14 mouse cellular contexts compared by ENCODE assay signal in genomic region chr10:75707901-75708632, GRCm38 (mm10). TPM values are rescaled to one million over a fixed set of nuclear protein-coding genes. Genes with fewer than 3 reads are reported as not detected.
DNase-seq lines count a peak whose midpoint lies in the region; ATAC-seq lines count a peak whose summit lies in the region.
"Had no signal": no experiment of that assay in that cellular context is flagged by ENCODE, and none has a peak within 500 bp of the region (broad histone marks: within the 10 kb centered on the region; RNA-seq: fewer than 3 reads in every experiment).

No protein-coding gene starts in this region.

- H3K9me3 ChIP-seq in hindbrain, embryonic 12.5 days (replicated peaks): no peaks in the 10 kb centered on the region
- H3K9me3 ChIP-seq in hindbrain, embryonic 11.5 days (ENCODE audit: control insufficient read depth, low read length): no peaks in the 10 kb centered on the region
- no peaks in the 10 kb centered on the region for H3K9me3 ChIP-seq in liver, embryonic 15.5 days (replicated peaks)
- H3K9me3 ChIP-seq: limb, embryonic 13.5 days; lung, embryonic 15.5 days had no signal

- WGBS in hindbrain, embryonic 12.5 days: 83% methylated on average over 3 of the region's 3 CpGs
- 91% methylated on average over 3 of the region's 3 CpGs for WGBS in hindbrain, embryonic 11.5 days
- 83% methylated on average over 3 of the region's 3 CpGs for WGBS in liver, embryonic 15.5 days (ENCODE audit: insufficient replicate concordance)

- no peak overlapping the region for H3K27ac ChIP-seq in hindbrain, embryonic 12.5 days
- H3K27ac ChIP-seq in hindbrain, embryonic 11.5 days (ENCODE audit: low read depth, low read length): no peak overlapping the region
- peak overlapping the region; percentile 96 for H3K27ac ChIP-seq in liver, embryonic 15.5 days (replicated peaks)
- H3K27ac ChIP-seq: hindbrain, embryonic 14.5 days; limb, embryonic 13.5 days; lung, embryonic 15.5 days; stomach, postnatal 0 days had no signal

- no peak overlapping the region for H3K4me3 ChIP-seq in hindbrain, embryonic 12.5 days
- no peak overlapping the region for H3K4me3 ChIP-seq in hindbrain, embryonic 11.5 days (ENCODE audit: low read depth, low read length)
- no peak overlapping the region for H3K4me3 ChIP-seq in liver, embryonic 15.5 days (replicated peaks)
- H3K4me3 ChIP-seq: limb, embryonic 13.5 days; lung, embryonic 15.5 days had no signal

- no peak for DNase-seq in hindbrain, embryonic 11.5 days (ENCODE audit: low spot score)
- DNase-seq in lung, postnatal 36 days: peak; percentile 6
- no peak for DNase-seq in lung, postnatal 14 days
- peak; percentile 57 for DNase-seq in fibroblast of lung, adult 2 months (ENCODE audit: low read depth)
- no peak for DNase-seq in ovary, postnatal 10 days (ENCODE audit: low spot score)
- DNase-seq: adrenal gland, adult 2 months; B cell, adult 2 months; gastrocnemius, postnatal 10 days had no signal

- 0 out of 2 replicates have a peak, but pooled peaks cover 3% of the 10 kb centered on the region for H3K4me1 ChIP-seq in hindbrain, embryonic 12.5 days
- H3K4me1 ChIP-seq in hindbrain, embryonic 11.5 days (replicated peaks; ENCODE audit: control insufficient read depth, insufficient read depth, low read length): no peaks in the 10 kb centered on the region
- H3K4me1 ChIP-seq in liver, embryonic 15.5 days (replicated peaks): peaks cover 54% of the 10 kb centered on the region

- peaks cover 64% of the 10 kb centered on the region for H3K36me3 ChIP-seq in hindbrain, embryonic 12.5 days
- no peaks in the 10 kb centered on the region for H3K36me3 ChIP-seq in hindbrain, embryonic 11.5 days (ENCODE audit: control insufficient read depth, insufficient read depth, low read length)
- H3K36me3 ChIP-seq in liver, embryonic 15.5 days (replicated peaks): peaks cover 77% of the 10 kb centered on the region

- H3K27me3 ChIP-seq in hindbrain, embryonic 12.5 days: no peaks in the 10 kb centered on the region
- H3K27me3 ChIP-seq in hindbrain, embryonic 11.5 days (ENCODE audit: control insufficient read depth, insufficient read depth, low read length): no peaks in the 10 kb centered on the region
- no peaks in the 10 kb centered on the region for H3K27me3 ChIP-seq in liver, embryonic 15.5 days
- H3K27me3 ChIP-seq: limb, embryonic 13.5 days; lung, embryonic 15.5 days had no signal

- ATAC-seq in hindbrain, embryonic 12.5 days (ENCODE audit: low FRiP score): peak; percentile 4; the same call in 1 of the 2 replicates
- no peak for ATAC-seq in hindbrain, embryonic 11.5 days (ENCODE audit: low FRiP score)
- ATAC-seq in liver, embryonic 15.5 days (ENCODE audit: insufficient read depth): no peak

- no peak overlapping the region for H3K9ac ChIP-seq in hindbrain, embryonic 12.5 days
- no peak overlapping the region for H3K9ac ChIP-seq in hindbrain, embryonic 11.5 days (ENCODE audit: low read depth, low read length)
- H3K9ac ChIP-seq in liver, embryonic 15.5 days: no peak overlapping the region
- H3K9ac ChIP-seq: hindbrain, embryonic 14.5 days; limb, embryonic 13.5 days; lung, embryonic 15.5 days had no signal

- no peak overlapping the region for H3K4me2 ChIP-seq in hindbrain, embryonic 12.5 days (replicated peaks)
- no peak overlapping the region for H3K4me2 ChIP-seq in hindbrain, embryonic 11.5 days (replicated peaks; ENCODE audit: low read depth, low read length)
- no peak overlapping the region for H3K4me2 ChIP-seq in liver, embryonic 15.5 days
- H3K4me2 ChIP-seq: hindbrain, embryonic 14.5 days; limb, embryonic 13.5 days; lung, embryonic 15.5 days had no signal

RNA-seq across cellular contexts. Expression of gene Cabin1, which starts 56.1 kb away (rescaled TPM):
- polyA plus RNA-seq in hindbrain, embryonic 12.5 days (2016; fragmentation: Nextera tagmentation; extraction: Ambion mirVana): 44.1 and 48.7 TPM in 2 replicates
- polyA plus RNA-seq in hindbrain, embryonic 11.5 days (2014; fragmentation: Nextera tagmentation; extraction: Ambion mirVana): 34.8 and 40.9 TPM in 2 replicates
- polyA plus RNA-seq in liver, embryonic 15.5 days (2015; fragmentation: Nextera tagmentation; extraction: Ambion mirVana): 14.3 and 14.7 TPM in 2 replicates

Comparison
In these comparisons a context has a peak if more than half of its experiments do, and no peak if none do; other contexts are left out.
1. DNase-seq: peak in lung, postnatal 36 days (single experiment) and fibroblast of lung, adult 2 months (single experiment); none in hindbrain, embryonic 11.5 days (single experiment), lung, postnatal 14 days (single experiment) and ovary, postnatal 10 days (single experiment).